20 mouse cellular contexts compared by ENCODE assay signal in the genomic region with DNA sequence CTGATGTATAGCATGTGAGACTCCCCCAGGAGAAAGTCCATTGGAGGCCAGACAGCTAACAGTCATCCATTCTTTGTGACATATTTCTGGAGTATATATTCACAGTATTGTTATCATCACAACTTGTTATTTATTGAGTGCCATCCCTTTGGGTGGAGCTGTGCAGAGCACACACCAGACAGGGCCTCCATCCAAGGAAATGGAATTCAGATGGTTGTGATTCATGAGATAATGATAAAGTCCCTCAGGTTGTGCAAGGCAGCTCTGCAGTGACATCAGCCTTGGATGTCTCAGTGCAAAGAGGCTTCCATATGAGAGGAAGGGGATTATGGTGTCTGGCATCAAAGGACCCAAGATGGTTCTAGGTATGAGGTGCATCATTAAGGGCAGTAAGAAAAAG.
A peak's percentile ranks its signal among the peaks of the same experiment; 100 is the strongest.
DNase-seq lines count a peak whose midpoint lies in the region; ATAC-seq and TF ChIP-seq lines count a peak whose summit lies in the region.
"Had no signal": no experiment of that assay in that cellular context is flagged by ENCODE, and none has a peak within 500 bp of the region (broad histone marks: within the 10 kb centered on the region; RNA-seq: fewer than 3 reads in every experiment).

No protein-coding gene starts in this region.

- H3K27ac ChIP-seq in lung, embryonic 14.5 days (ENCODE audit: low read depth) = no peak overlapping the region
- peak overlapping the region; percentile 79 for H3K27ac ChIP-seq in embryonic fibroblast, embryonic 13.5 days (ENCODE audit: insufficient read depth, low read length)
- H3K27ac ChIP-seq: forebrain, embryonic 12.5 days; stomach, embryonic 15.5 days had no signal

- no peak overlapping the region for H3K4me3 ChIP-seq in lung, embryonic 14.5 days (ENCODE audit: low read depth, low read length)
- no peak overlapping the region for H3K4me3 ChIP-seq in embryonic fibroblast, embryonic 13.5 days (ENCODE audit: insufficient read depth, low read length)
- H3K4me3 ChIP-seq: erythroblast, embryonic 14.5 days; forebrain, embryonic 12.5 days; stomach, embryonic 15.5 days had no signal

- H3K4me2 ChIP-seq in lung, embryonic 14.5 days = peak overlapping the region; percentile 14; the same call in 1 of the 2 replicates
- H3K4me2 ChIP-seq: forebrain, embryonic 12.5 days; heart, embryonic 11.5 days; midbrain, embryonic 11.5 days; stomach, embryonic 15.5 days had no signal

- H3K9ac ChIP-seq in lung, embryonic 14.5 days = no peak overlapping the region
- H3K9ac ChIP-seq: forebrain, embryonic 12.5 days; stomach, embryonic 15.5 days had no signal

- no peak; the same call in 1 of the 2 replicates for TF ChIP-seq POLR2A in embryonic fibroblast, embryonic 13.5 days (IDR thresholded peaks at IDR 0.05; ENCODE audit: low read depth, low read length)

- H3K9me3 ChIP-seq in lung, embryonic 14.5 days (ENCODE audit: low read depth, low read length) = no peaks in the 10 kb centered on the region
- H3K9me3 ChIP-seq: forebrain, embryonic 12.5 days; stomach, embryonic 15.5 days had no signal

- H3K36me3 ChIP-seq in lung, embryonic 14.5 days (ENCODE audit: insufficient read depth) = no peaks in the 10 kb centered on the region
- H3K36me3 ChIP-seq: forebrain, embryonic 12.5 days; stomach, embryonic 15.5 days had no signal

- no peaks in the 10 kb centered on the region for H3K27me3 ChIP-seq in lung, embryonic 14.5 days (ENCODE audit: insufficient read depth, low read length)
- H3K27me3 ChIP-seq: forebrain, embryonic 12.5 days; stomach, embryonic 15.5 days had no signal

- TF ChIP-seq CTCF in lung, embryonic 14.5 days (IDR thresholded peaks at IDR 0.05; ENCODE audit: low read depth) = no peak
- no peak for TF ChIP-seq CTCF in embryonic fibroblast, embryonic 13.5 days (IDR thresholded peaks at IDR 0.05; ENCODE audit: borderline replicate concordance, insufficient read depth, low read length)

- peaks cover 6% of the 10 kb centered on the region; the same call in 1 of the 2 replicates for H3K4me1 ChIP-seq in lung, embryonic 14.5 days (ENCODE audit: insufficient read depth)
- H3K4me1 ChIP-seq in embryonic fibroblast, embryonic 13.5 days (ENCODE audit: control insufficient read depth, insufficient read depth, low read length) = peaks cover 4% of the 10 kb centered on the region; the same call in 1 of the 2 replicates
- H3K4me1 ChIP-seq: forebrain, embryonic 12.5 days; stomach, embryonic 15.5 days had no signal

- peak; percentile 72 for DNase-seq in lung, embryonic 14.5 days
- no peak for DNase-seq in lung, postnatal 14 days
- DNase-seq in lung, postnatal 10 days = peak; percentile 36
- no peak for DNase-seq in thymus, postnatal 14 days
- no peak for DNase-seq in adrenal gland, postnatal 36 days
- DNase-seq: cerebellum, adult 11 months; cerebellum, adult 9-11 months; kidney, adult 11 months; kidney, postnatal 4 days; layer of hippocampus, adult 9-11 months; right cerebral cortex, postnatal 25 days; thymus, postnatal 36 days had no signal

- peak; percentile 91 for ATAC-seq in lung, embryonic 14.5 days (ENCODE audit: insufficient read depth)
- no peak for ATAC-seq in granulocyte monocyte progenitor cell, adult 5-6 weeks (replicated peaks; ENCODE audit: poor library complexity, severe bottlenecking)
- ATAC-seq: hindbrain, embryonic 16.5 days had no signal

Comparison
In these comparisons a context has a peak if more than half of its experiments do, and no peak if none do; other contexts are left out.
1. DNase-seq: peak in lung, embryonic 14.5 days (single experiment) and lung, postnatal 10 days (single experiment); none in lung, postnatal 14 days (single experiment), thymus, postnatal 14 days (single experiment) and adrenal gland, postnatal 36 days (0 of 2).